Mouse (Mus musculus) urinary bladder, postnatal 25 days (tissue): ENCODE results near the gene Nxph1.

Experiments used
- DNase-seq: peaks from one replicate; pipeline ENCODE4 v3.0.0; 2022; ENCODE audit warnings: low spot score

The Nxph1 gene

DNA sequence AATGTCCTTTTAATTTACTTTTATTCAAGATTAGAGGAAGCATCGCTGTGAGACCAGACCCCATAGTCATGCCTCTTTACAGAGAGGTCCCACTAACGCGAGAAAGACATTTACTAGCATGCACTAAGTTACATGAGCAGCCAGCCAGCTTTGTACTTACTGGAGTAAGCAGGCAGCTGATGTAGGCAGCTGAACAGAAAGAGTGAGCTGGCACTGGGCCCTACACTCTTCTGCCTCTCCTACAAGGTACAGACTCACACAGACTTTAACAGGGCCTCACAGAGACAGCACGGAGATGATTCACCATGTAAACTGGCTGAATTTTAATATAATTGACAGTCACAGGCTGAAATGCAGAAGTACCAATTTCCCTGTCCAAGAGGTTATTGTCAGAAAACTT, 11.6 kb downstream of the Nxph1 start:
- DNase-seq, result no peak

- DNase-seq, result no peak
Measured at GRCm38 (mm10) chr6:8970576-8970975, 22.3 kb downstream of the Nxph1 start.

DNA sequence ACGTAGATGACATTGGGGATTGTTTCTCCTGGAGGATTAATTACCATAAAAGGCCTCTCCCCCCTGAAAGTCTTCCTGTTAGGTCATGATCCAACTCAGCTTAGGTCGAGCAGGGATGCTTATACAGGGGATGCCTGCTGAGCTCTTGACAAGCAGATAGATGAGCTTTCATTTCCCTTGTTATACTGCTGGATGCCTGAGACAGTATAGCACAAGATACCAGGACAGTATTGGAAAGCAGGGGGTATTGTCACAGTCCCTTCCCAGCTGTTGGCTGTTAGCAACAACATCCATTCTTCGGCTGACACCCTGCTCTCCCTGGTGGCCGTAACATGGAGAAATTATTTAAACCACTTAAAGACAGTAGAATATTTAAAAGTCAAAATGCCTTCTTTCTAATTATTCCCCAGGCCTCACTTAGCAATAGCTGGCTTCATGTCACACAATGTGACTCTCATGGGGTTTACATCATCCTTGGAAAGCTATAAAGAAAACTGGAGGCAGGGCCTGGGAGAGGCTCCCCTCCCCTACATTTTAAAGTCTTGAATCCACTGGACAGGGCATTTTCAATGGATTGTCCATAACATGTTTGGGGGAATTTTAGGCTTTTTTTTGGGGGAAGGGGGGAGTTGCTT, 31.1 kb downstream of the Nxph1 start:
- DNase-seq, result no peak

DNA sequence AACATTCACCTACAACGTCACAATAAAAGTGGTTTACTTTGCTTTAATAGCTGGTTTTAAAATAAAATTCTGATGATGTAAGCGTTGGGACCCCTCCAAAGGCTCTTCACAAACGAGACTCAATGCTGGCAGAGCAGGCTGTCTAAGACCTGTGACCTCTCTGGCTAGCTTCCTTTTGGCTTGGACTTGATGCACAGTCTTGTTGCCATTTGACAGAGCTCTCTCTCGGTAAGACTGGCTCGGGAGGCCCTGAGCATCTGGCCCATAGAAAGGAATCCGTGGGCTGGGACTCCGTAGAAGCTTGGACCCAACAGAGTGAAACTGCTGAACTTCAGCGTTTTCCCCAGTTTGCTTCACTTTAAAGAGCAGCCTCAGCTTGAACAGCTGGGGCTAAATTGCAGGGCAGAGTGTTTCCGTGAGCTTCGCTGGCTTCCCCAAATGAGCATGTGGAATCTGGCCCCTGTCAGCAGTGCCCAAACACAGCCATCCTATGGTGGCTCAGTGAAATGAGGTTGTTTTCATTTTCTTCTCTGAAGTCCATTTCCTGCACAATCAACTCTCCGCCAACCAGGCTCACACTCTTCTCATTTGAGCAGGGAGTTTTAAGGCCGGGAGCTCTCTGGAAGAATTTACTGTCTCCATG, 48.2 kb downstream of the Nxph1 start:
- peak; percentile 8 for DNase-seq

GRCm38 (mm10) chr6:8997326-8997725, 49.1 kb downstream of the Nxph1 start:
- peak; percentile 4 for DNase-seq

- DNase-seq, result no peak
Measured at GRCm38 (mm10) chr6:9002686-9003085, 54.5 kb downstream of the Nxph1 start.

DNA sequence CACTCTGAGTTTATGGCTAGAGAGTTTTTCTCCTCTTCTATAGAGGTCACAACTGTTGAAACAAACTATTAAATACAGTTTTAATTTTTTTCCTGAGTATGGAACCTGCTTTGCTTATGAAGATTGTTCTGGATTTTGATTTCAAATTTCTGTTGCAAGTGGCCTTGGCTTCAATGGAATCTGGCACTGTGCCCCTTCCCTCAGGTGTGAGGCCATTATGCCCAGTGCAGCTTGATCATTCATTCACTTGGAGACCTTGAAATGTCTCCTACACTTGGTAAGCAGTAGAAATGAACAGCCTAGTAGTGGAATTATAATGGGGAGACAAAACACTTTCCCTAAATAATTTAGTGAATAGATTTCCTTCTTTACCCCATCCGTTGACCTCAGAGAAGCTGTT, 78.4 kb downstream of the Nxph1 start:
- no peak for DNase-seq

GRCm38 (mm10) chr6:9027146-9027545, 78.9 kb downstream of the Nxph1 start:
- no peak for DNase-seq

GRCm38 (mm10) chr6:9028501-9028900, 80.3 kb downstream of the Nxph1 start:
- DNase-seq, result no peak

DNA sequence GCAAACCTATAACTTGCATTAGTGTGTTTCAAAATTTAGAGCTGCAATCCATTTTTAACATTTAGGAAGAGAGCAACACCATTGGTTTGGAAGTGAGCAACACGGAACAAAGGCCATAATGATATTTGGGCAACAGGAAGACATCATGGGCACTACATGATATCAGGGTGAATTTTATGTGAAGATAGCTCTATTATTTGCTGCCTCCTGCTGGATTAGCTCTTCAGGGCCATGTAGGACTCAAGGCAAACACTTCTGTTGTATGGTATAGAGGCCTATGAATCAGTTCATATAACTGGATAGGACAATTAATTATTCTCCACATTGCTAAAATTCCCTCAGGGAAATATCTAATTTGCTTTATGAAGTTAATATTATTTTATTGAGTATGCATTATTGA, 91.1 kb downstream of the Nxph1 start:
- DNase-seq, result no peak

DNA sequence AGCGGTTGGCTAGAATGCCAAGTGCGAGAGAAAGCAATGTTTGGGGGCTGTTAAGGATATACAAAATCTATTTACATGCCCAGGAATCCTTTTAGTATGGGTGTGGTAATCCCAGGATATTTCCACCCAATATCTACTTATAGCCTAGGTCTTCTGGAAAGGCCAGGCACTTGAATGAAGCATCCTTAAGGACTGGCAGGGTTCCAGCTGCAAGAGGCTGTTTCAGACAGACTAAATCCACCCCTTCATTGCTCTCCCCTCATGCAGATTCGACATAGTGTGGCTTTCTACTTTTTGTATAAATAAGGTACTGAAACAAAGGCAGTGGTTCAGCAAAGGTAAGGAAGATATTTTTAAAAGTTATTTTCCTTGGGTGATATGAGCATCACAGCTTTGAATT, 92.8 kb downstream of the Nxph1 start:
- no peak for DNase-seq

DNA sequence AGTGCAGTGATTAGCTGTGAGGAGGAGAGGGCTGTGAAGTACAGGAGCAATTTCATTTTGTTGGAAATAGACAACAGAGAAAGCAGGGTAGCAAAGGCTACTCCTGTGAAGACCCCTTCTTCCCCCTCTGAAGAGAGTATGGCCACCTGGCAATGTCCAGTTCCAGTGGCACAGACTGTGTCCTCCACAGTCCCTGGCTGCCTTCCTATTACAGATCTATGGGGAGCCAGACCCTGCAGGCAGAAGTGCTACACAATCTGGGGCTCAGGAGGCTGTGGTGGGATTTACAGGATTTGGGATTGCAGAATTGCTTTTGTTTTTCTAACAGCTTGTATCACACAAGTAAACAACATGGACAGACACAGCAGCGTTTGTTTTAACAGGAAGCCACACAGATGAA, 94.2 kb downstream of the Nxph1 start:
- no peak for DNase-seq

DNA sequence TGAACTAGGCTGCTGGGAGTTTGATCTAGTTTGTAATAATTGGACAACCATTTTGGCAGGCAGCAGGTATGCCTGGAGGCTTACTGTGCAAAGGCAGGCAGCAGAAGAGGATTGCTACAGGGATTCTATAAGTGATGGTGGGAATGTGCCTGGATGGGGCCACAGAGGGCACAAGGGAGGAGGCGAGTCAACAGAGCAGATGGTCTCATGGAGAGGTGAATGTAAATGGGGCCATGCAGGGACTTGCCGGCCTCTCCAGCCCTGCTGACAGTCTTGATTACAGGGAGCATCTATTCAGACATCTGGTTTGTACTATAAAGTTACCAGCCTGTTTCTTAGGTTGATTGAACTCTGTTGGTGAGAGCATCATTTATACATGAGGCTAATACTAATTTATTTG, 98.6 kb downstream of the Nxph1 start:
- DNase-seq, result no peak

GRCm38 (mm10) chr6:9061261-9062105, 113.3 kb downstream of the Nxph1 start:
- DNase-seq, result no peak

- DNase-seq, result no peak
Measured at GRCm38 (mm10) chr6:9066435-9066834, 118.2 kb downstream of the Nxph1 start.

- no peak for DNase-seq
Measured at GRCm38 (mm10) chr6:9069913-9070312, 121.7 kb downstream of the Nxph1 start.

- DNase-seq, result no peak
Measured at GRCm38 (mm10) chr6:9076463-9076862, 128.2 kb downstream of the Nxph1 start.

DNA sequence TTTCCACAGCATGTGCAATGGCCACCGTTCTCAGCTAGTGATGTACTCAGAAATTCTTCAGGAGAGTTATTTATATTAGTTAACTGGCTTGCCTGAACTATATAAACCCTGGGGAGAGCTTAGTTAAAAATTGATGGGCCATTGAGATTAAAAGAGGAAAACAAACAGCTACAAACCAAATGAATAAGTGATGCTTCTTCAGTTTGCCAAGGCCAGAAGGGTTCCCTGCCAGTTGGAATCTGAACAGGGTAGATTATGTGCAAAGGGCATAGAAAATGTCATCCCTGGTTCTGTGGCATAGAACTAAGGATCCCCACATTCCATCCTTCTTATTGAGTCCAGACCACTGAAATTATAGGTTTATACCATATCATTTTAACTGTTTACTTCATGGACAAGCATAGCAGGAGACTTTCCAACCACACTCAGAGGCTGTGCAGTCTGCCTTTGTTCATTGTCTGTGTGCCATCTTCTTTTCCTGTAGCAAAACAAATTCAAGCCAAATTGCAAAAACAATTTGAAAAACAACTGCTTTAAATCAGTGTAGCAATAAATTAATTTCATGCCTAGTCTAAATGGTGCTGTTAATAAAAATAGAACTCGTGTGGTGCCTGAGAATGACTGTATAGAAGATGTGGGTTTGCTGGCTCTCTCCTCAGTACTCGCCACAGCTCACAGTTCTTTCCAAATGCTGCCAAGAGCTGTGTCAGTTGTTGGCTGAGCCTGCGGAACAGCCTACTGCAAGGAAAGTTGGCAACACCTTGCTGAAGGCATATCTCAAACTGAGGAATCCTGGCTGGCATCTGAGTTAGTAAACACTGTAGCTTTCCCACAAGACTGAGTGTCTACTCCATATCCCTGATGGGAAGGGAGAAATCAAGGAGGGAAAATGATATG, 129.8 kb downstream of the Nxph1 start:
- no peak for DNase-seq

GRCm38 (mm10) chr6:9083851-9084250, 135.6 kb downstream of the Nxph1 start:
- no peak for DNase-seq

DNA sequence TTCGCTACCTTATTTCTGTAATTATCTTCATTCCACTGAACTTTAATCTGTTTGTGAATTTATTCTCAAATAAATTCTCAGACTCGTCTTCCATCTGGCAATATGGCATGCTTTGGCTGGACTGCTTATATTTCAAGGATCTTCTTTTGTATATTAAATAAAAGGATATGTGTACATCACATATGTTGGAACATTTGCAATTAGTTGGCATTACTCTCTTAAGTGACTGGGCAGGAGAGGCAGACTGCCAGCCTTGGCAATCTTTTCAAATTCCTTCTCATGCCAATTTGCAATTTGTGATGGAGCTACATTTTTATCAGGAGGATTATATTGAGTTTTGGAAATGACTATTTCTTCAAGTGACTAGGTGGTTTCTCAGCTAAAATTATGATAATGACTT, 149.1 kb downstream of the Nxph1 start:
- no peak for DNase-seq

DNA sequence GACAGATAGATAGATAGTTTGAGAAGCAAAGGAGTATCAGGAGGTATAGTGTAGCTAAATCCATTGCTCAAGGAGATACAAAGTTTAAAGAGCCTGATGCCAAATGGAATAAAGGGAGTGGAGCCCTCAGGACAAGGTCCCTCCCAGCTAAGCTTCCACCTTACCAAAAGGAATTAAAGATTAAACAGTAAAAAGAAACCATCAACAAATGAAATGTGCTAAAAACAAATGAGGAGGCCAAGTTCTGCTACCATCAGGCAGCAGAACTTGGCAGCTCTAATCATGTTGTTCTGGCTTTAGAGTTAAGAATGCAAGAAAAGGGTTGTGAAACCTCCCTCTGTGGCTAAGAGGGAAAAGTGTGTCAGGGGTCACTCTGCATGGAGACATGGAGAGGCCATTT, 159.1 kb downstream of the Nxph1 start:
- no peak for DNase-seq

DNA sequence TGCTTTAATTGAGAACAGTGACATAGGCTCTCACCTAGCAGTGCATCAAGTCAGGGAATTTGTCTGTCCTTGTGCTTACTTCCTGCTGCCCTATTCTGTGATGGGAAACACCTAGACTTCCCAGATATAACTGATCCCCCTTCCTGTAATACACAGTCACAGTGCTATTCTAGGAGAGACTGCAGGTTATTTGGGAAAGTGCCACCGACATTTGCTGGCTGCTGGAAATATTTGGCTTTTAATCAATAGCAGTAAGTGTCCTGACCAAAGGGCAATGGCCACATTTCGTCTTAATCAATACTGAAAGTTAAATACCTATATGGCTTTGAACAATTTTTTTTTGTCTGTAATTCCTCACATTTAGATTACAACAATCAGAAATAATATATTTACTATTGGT, 170.9 kb downstream of the Nxph1 start:
- no peak for DNase-seq
